Mouse (Mus musculus): ENCODE data around the gene D930007J09Rik. TPM values are rescaled to one million over a fixed set of nuclear protein-coding genes. Genes with fewer than 3 reads are reported as not detected.

The D930007J09Rik gene
- polyA plus RNA-seq, 1 experiment from 2014 or later = not detected

GRCm38 (mm10) chr13:32832776-32833175 is 30.1 kb upstream of the D930007J09Rik start:
- Histone ChIP-seq H3K4me3 (ENCODE audit: low read depth, low read length) (no peak overlapping the region), H3K27ac (replicated peaks) (no peak overlapping the region), H3K9ac (ENCODE audit: low read length) (no peak overlapping the region), H3K4me2 (replicated peaks; ENCODE audit: low read depth) (no peak overlapping the region), H3K27me3 (ENCODE audit: control insufficient read depth, insufficient read depth, low read length) (no peaks in the 10 kb centered on the region), H3K4me1 (replicated peaks; ENCODE audit: control insufficient read depth, insufficient read depth) (no peaks in the 10 kb centered on the region), H3K36me3 (ENCODE audit: control insufficient read depth, insufficient read depth, low read length) (no peaks in the 10 kb centered on the region), H3K9me3 (ENCODE audit: control insufficient read depth, low read length) (no peaks in the 10 kb centered on the region)
- DNase-seq (ENCODE audit: low spot score) (no peak), ATAC-seq (ENCODE audit: low FRiP score, low TSS enrichment) (no peak)
- WGBS = 62% methylated on average over 3 of the region's 3 CpGs
- TF ChIP-seq CTCF (IDR thresholded peaks at IDR 0.05; ENCODE audit: low read depth) = no peak
- no peak for TF ChIP-seq EP300 (optimal IDR thresholded peaks at IDR 0.05)

GRCm38 (mm10) chr13:32831505-32832273 is 29.0 kb upstream of the D930007J09Rik start:
- H3K27ac ChIP-seq (replicated peaks) = no peak overlapping the region
- H3K4me1 ChIP-seq (replicated peaks; ENCODE audit: control insufficient read depth, insufficient read depth) = no peaks in the 10 kb centered on the region
- H3K4me2 ChIP-seq (replicated peaks; ENCODE audit: low read depth) = no peak overlapping the region
- TF ChIP-seq CTCF (IDR thresholded peaks at IDR 0.05; ENCODE audit: low read depth) = no peak
- no peak for TF ChIP-seq EP300 (optimal IDR thresholded peaks at IDR 0.05)
- H3K9me3 ChIP-seq (ENCODE audit: control insufficient read depth, low read length) = no peaks in the 10 kb centered on the region
- no peaks in the 10 kb centered on the region for H3K36me3 ChIP-seq (ENCODE audit: control insufficient read depth, insufficient read depth, low read length)
- no peaks in the 10 kb centered on the region for H3K27me3 ChIP-seq (ENCODE audit: control insufficient read depth, insufficient read depth, low read length)
- H3K4me3 ChIP-seq (ENCODE audit: low read depth, low read length) = no peak overlapping the region
- peak; percentile 72; the same call in 1 of the 2 replicates for ATAC-seq (ENCODE audit: low FRiP score, low TSS enrichment)
- DNase-seq (ENCODE audit: low spot score) = no peak
- WGBS = 64% methylated on average over 3 of the region's 3 CpGs
- H3K9ac ChIP-seq (ENCODE audit: low read length) = no peak overlapping the region

- H3K27ac ChIP-seq (replicated peaks) = no peak overlapping the region
- no peak overlapping the region for H3K9ac ChIP-seq (ENCODE audit: low read length)
- ATAC-seq (ENCODE audit: low FRiP score, low TSS enrichment) (no peak), DNase-seq (ENCODE audit: low spot score) (no peak)
- no peaks in the 10 kb centered on the region for H3K27me3 ChIP-seq (ENCODE audit: control insufficient read depth, insufficient read depth, low read length)
- no peak overlapping the region for H3K4me3 ChIP-seq (ENCODE audit: low read depth, low read length)
- 70% methylated on average over 4 of the region's 4 CpGs for WGBS
- H3K9me3 ChIP-seq (ENCODE audit: control insufficient read depth, low read length) = no peaks in the 10 kb centered on the region
- no peaks in the 10 kb centered on the region for H3K36me3 ChIP-seq (ENCODE audit: control insufficient read depth, insufficient read depth, low read length)
- H3K4me1 ChIP-seq (replicated peaks; ENCODE audit: control insufficient read depth, insufficient read depth) = no peaks in the 10 kb centered on the region
- H3K4me2 ChIP-seq (replicated peaks; ENCODE audit: low read depth) = no peak overlapping the region
- TF ChIP-seq EP300 (optimal IDR thresholded peaks at IDR 0.05) = no peak
- TF ChIP-seq CTCF (IDR thresholded peaks at IDR 0.05; ENCODE audit: low read depth) = no peak
These were observed 26.2 kb upstream of the D930007J09Rik start for GRCm38 (mm10) chr13:32828886-32829285.

- WGBS = 52% methylated on average over 4 of the region's 4 CpGs
- no peak overlapping the region for H3K27ac ChIP-seq (replicated peaks)
- H3K9ac ChIP-seq (ENCODE audit: low read length) = no peak overlapping the region
- DNase-seq (ENCODE audit: low spot score) = peak; percentile 74
- no peaks in the 10 kb centered on the region for H3K27me3 ChIP-seq (ENCODE audit: control insufficient read depth, insufficient read depth, low read length)
- peak; percentile 80 for TF ChIP-seq CTCF (IDR thresholded peaks at IDR 0.05; ENCODE audit: low read depth)
- TF ChIP-seq EP300 (optimal IDR thresholded peaks at IDR 0.05) = no peak
- peak; percentile 36; the same call in 1 of the 2 replicates for ATAC-seq (ENCODE audit: low FRiP score, low TSS enrichment)
- H3K36me3 ChIP-seq (ENCODE audit: control insufficient read depth, insufficient read depth, low read length) = no peaks in the 10 kb centered on the region
- no peak overlapping the region for H3K4me2 ChIP-seq (replicated peaks; ENCODE audit: low read depth)
- H3K9me3 ChIP-seq (ENCODE audit: control insufficient read depth, low read length) = no peaks in the 10 kb centered on the region
- H3K4me1 ChIP-seq (replicated peaks; ENCODE audit: control insufficient read depth, insufficient read depth) = no peaks in the 10 kb centered on the region
- H3K4me3 ChIP-seq (ENCODE audit: low read depth, low read length) = no peak overlapping the region
These were observed 25.3 kb upstream of the D930007J09Rik start for GRCm38 (mm10) chr13:32827951-32828350.

GRCm38 (mm10) chr13:32827111-32827822 is 24.6 kb upstream of the D930007J09Rik start:
- Histone ChIP-seq H3K36me3 (ENCODE audit: control insufficient read depth, insufficient read depth, low read length) (no peaks in the 10 kb centered on the region), H3K9ac (ENCODE audit: low read length) (no peak overlapping the region), H3K4me2 (replicated peaks; ENCODE audit: low read depth) (no peak overlapping the region), H3K9me3 (ENCODE audit: control insufficient read depth, low read length) (no peaks in the 10 kb centered on the region), H3K4me3 (ENCODE audit: low read depth, low read length) (no peak overlapping the region), H3K27me3 (ENCODE audit: control insufficient read depth, insufficient read depth, low read length) (no peaks in the 10 kb centered on the region), H3K27ac (replicated peaks) (no peak overlapping the region), H3K4me1 (replicated peaks; ENCODE audit: control insufficient read depth, insufficient read depth) (no peaks in the 10 kb centered on the region)
- ATAC-seq (ENCODE audit: low FRiP score, low TSS enrichment) = no peak
- DNase-seq (ENCODE audit: low spot score) = no peak
- TF ChIP-seq CTCF (IDR thresholded peaks at IDR 0.05; ENCODE audit: low read depth) (peak; percentile 54), EP300 (optimal IDR thresholded peaks at IDR 0.05) (no peak)
- 71% methylated on average over 3 of the region's 3 CpGs for WGBS

GRCm38 (mm10) chr13:32825546-32825945 is 22.9 kb upstream of the D930007J09Rik start:
- H3K27me3 ChIP-seq (ENCODE audit: control insufficient read depth, insufficient read depth, low read length) = no peaks in the 10 kb centered on the region
- no peaks in the 10 kb centered on the region for H3K4me1 ChIP-seq (replicated peaks; ENCODE audit: control insufficient read depth, insufficient read depth)
- TF ChIP-seq EP300 (optimal IDR thresholded peaks at IDR 0.05) (no peak), CTCF (IDR thresholded peaks at IDR 0.05; ENCODE audit: low read depth) (no peak)
- DNase-seq (ENCODE audit: low spot score) (no peak), ATAC-seq (ENCODE audit: low FRiP score, low TSS enrichment) (no peak)
- no peak overlapping the region for H3K9ac ChIP-seq (ENCODE audit: low read length)
- H3K27ac ChIP-seq (replicated peaks) = no peak overlapping the region
- no peaks in the 10 kb centered on the region for H3K9me3 ChIP-seq (ENCODE audit: control insufficient read depth, low read length)
- H3K36me3 ChIP-seq (ENCODE audit: control insufficient read depth, insufficient read depth, low read length) = peaks cover 2% of the 10 kb centered on the region; the same call in 1 of the 2 replicates
- 90% methylated on average over 8 of the region's 8 CpGs for WGBS
- no peak overlapping the region for H3K4me2 ChIP-seq (replicated peaks; ENCODE audit: low read depth)
- no peak overlapping the region for H3K4me3 ChIP-seq (ENCODE audit: low read depth, low read length)
